Mouse (Mus musculus): ENCODE data around the gene Arhgef12.

- TF ChIP-seq CTCF (IDR thresholded peaks at IDR 0.05; ENCODE audit: low read depth, low read length) (no peak), GATA1 (IDR thresholded peaks at IDR 0.05; ENCODE audit: borderline replicate concordance, low read length) (no peak), POLR2AphosphoS5 (IDR thresholded peaks at IDR 0.05; ENCODE audit: insufficient replicate concordance, low read depth, low read length) (no peak)
These were observed 174.9 kb downstream of the Arhgef12 start for GRCm38 (mm10) chr9:42932146-42932545.

All from G1E (cell line).